22 mouse cellular contexts compared by ENCODE assay signal in genomic region chr13:73252022-73252421, GRCm38 (mm10). TPM values are rescaled to one million over a fixed set of nuclear protein-coding genes. Genes with fewer than 3 reads are reported as not detected.
A peak's percentile ranks its signal among the peaks of the same experiment; 100 is the strongest.
DNase-seq lines count a peak whose midpoint lies in the region; ATAC-seq and TF ChIP-seq lines count a peak whose summit lies in the region.
"Had no signal": no experiment of that assay in that cellular context is flagged by ENCODE, and none has a peak within 500 bp of the region (broad histone marks: within the 10 kb centered on the region; RNA-seq: fewer than 3 reads in every experiment).

No protein-coding gene starts in this region.

- H3K27ac ChIP-seq in heart, adult 2 months, result no peak overlapping the region
- H3K27ac ChIP-seq in liver, embryonic 14.5 days, result no peak overlapping the region
- H3K27ac ChIP-seq in liver, embryonic 12.5 days, result no peak overlapping the region
- no peak overlapping the region for H3K27ac ChIP-seq in ES-Bruce4 (ENCODE audit: insufficient read depth, low read length)
- H3K27ac ChIP-seq in intestine, postnatal 0 days (ENCODE audit: low read depth, low read length), result no peak overlapping the region
- H3K27ac ChIP-seq: embryonic facial prominence, embryonic 12.5 days; heart, embryonic 10.5 days; limb, embryonic 12.5 days; midbrain, embryonic 13.5 days had no signal

- H3K9ac ChIP-seq in heart, adult 2 months (ENCODE audit: low read depth, low read length), result no peak overlapping the region
- no peak overlapping the region for H3K9ac ChIP-seq in liver, embryonic 14.5 days (replicated peaks)
- H3K9ac ChIP-seq in liver, embryonic 12.5 days, result no peak overlapping the region
- no peak overlapping the region for H3K9ac ChIP-seq in ES-Bruce4 (ENCODE audit: low read depth, poor library complexity, severe bottlenecking)
- H3K9ac ChIP-seq in intestine, postnatal 0 days (ENCODE audit: low read depth, low read length), result no peak overlapping the region
- H3K9ac ChIP-seq: embryonic facial prominence, embryonic 12.5 days; limb, embryonic 12.5 days; midbrain, embryonic 13.5 days had no signal

- intact Hi-C loops in heart, adult 2 months (cut with DNase I), result no loop called here

- WGBS in heart, adult 2 months, result 61% methylated on average over 5 of the region's 5 CpGs
- 44% methylated on average over 5 of the region's 5 CpGs for WGBS in liver, embryonic 14.5 days (ENCODE audit: insufficient replicate concordance)
- 42% methylated on average over 5 of the region's 5 CpGs for WGBS in liver, embryonic 12.5 days (ENCODE audit: insufficient replicate concordance)
- 47% methylated on average over 5 of the region's 5 CpGs for WGBS in intestine, postnatal 0 days

- H3K4me3 ChIP-seq in heart, adult 2 months, result no peak overlapping the region
- no peak overlapping the region for H3K4me3 ChIP-seq in liver, embryonic 14.5 days (ENCODE audit: insufficient read depth in 1 of 2, low read depth in 2 of 2, low read length in 2 of 2)
- no peak overlapping the region for H3K4me3 ChIP-seq in liver, embryonic 12.5 days
- H3K4me3 ChIP-seq in ES-Bruce4 (ENCODE audit: low read depth, low read length), result no peak overlapping the region
- no peak overlapping the region for H3K4me3 ChIP-seq in intestine, postnatal 0 days (ENCODE audit: low read depth, low read length)
- H3K4me3 ChIP-seq: embryonic facial prominence, embryonic 12.5 days; heart, embryonic 10.5 days; limb, embryonic 12.5 days; midbrain, embryonic 13.5 days had no signal

- peak; percentile 12; the same call in 1 of the 2 replicates for TF ChIP-seq CTCF in heart, adult 2 months (IDR thresholded peaks at IDR 0.05)
- TF ChIP-seq CTCF in liver, embryonic 14.5 days (IDR thresholded peaks at IDR 0.05; ENCODE audit: low read depth), result peak; percentile 31
- peak; percentile 72 for TF ChIP-seq CTCF in ES-Bruce4 (IDR thresholded peaks at IDR 0.05; ENCODE audit: low read depth, low read length)
- peak; percentile 93 for TF ChIP-seq CTCF in intestine, postnatal 0 days (IDR thresholded peaks at IDR 0.05; ENCODE audit: low read depth)

- no peaks in the 10 kb centered on the region for H3K79me2 ChIP-seq in heart, adult 2 months (replicated peaks; ENCODE audit: control insufficient read depth, insufficient read depth, low read length)

- no peaks in the 10 kb centered on the region for H3K4me1 ChIP-seq in heart, adult 2 months (ENCODE audit: control insufficient read depth, insufficient read depth, low read length)
- no peaks in the 10 kb centered on the region for H3K4me1 ChIP-seq in liver, embryonic 14.5 days (replicated peaks; ENCODE audit: control insufficient read depth in 2 of 2, insufficient read depth in 2 of 2, low read length in 1 of 2)
- H3K4me1 ChIP-seq in liver, embryonic 12.5 days, result no peaks in the 10 kb centered on the region
- H3K4me1 ChIP-seq in ES-Bruce4 (ENCODE audit: control insufficient read depth, insufficient read depth, low read length), result no peaks in the 10 kb centered on the region
- H3K4me1 ChIP-seq in intestine, postnatal 0 days (replicated peaks; ENCODE audit: control insufficient read depth, insufficient read depth, low read length), result no peaks in the 10 kb centered on the region
- H3K4me1 ChIP-seq: embryonic facial prominence, embryonic 12.5 days; heart, embryonic 10.5 days; limb, embryonic 12.5 days; midbrain, embryonic 13.5 days had no signal

- H3K36me3 ChIP-seq in heart, adult 2 months (ENCODE audit: control insufficient read depth, insufficient read depth, low read length), result no peaks in the 10 kb centered on the region
- H3K36me3 ChIP-seq in liver, embryonic 14.5 days (replicated peaks; ENCODE audit: control insufficient read depth, insufficient read depth, low read depth), result no peaks in the 10 kb centered on the region
- no peaks in the 10 kb centered on the region for H3K36me3 ChIP-seq in liver, embryonic 12.5 days
- H3K36me3 ChIP-seq in ES-Bruce4 (ENCODE audit: control insufficient read depth, insufficient read depth, low read length, poor library complexity, severe bottlenecking), result no peaks in the 10 kb centered on the region
- H3K36me3 ChIP-seq in intestine, postnatal 0 days (ENCODE audit: control insufficient read depth, insufficient read depth), result no peaks in the 10 kb centered on the region
- H3K36me3 ChIP-seq: embryonic facial prominence, embryonic 12.5 days; heart, embryonic 10.5 days; limb, embryonic 12.5 days; midbrain, embryonic 13.5 days had no signal

- no peak for DNase-seq in heart, adult 2 months
- no peak for DNase-seq in heart, postnatal 4 days
- no peak for DNase-seq in liver, embryonic 14.5 days (ENCODE audit: low read depth in 3 of 3, low spot score in 3 of 3)
- no peak for DNase-seq in Muller cell, postnatal 12 days (ENCODE audit: inconsistent ontology term)
- DNase-seq: adrenal gland, adult 8-10 months; cerebellum, adult 11-12 months; gastrocnemius, postnatal 14 days; heart, postnatal 36 days; kidney, postnatal 14 days; lung, adult 2 months had no signal

- no peak for TF ChIP-seq POLR2A in heart, adult 2 months (IDR thresholded peaks at IDR 0.05; ENCODE audit: insufficient read depth, low read depth, low read length)
- TF ChIP-seq POLR2A in ES-Bruce4 (IDR thresholded peaks at IDR 0.05; ENCODE audit: insufficient read depth, low read length), result no peak

- no peak overlapping the region for H3K4me2 ChIP-seq in liver, embryonic 14.5 days (ENCODE audit: low read depth)
- H3K4me2 ChIP-seq in liver, embryonic 12.5 days, result no peak overlapping the region
- H3K4me2 ChIP-seq in intestine, postnatal 0 days (replicated peaks; ENCODE audit: low read depth), result 0 out of 2 replicates have a peak overlapping the region, but pooled peaks have one; percentile 27
- H3K4me2 ChIP-seq: embryonic facial prominence, embryonic 12.5 days; limb, embryonic 12.5 days; midbrain, embryonic 13.5 days had no signal

- ATAC-seq in liver, embryonic 14.5 days (ENCODE audit: insufficient read depth), result no peak
- no peak for ATAC-seq in liver, embryonic 12.5 days
- peak; percentile 81 for ATAC-seq in intestine, postnatal 0 days
- ATAC-seq: inflammation-experienced regulatory T-cells, adult 6 months; midbrain, embryonic 13.5 days had no signal

- no peaks in the 10 kb centered on the region for H3K9me3 ChIP-seq in liver, embryonic 14.5 days (ENCODE audit: control insufficient read depth, low read length)
- H3K9me3 ChIP-seq in liver, embryonic 12.5 days (replicated peaks), result no peaks in the 10 kb centered on the region
- no peaks in the 10 kb centered on the region for H3K9me3 ChIP-seq in ES-Bruce4 (replicated peaks; ENCODE audit: control insufficient read depth, insufficient read depth, low read length, poor library complexity, severe bottlenecking)
- no peaks in the 10 kb centered on the region for H3K9me3 ChIP-seq in intestine, postnatal 0 days (ENCODE audit: control insufficient read depth)
- H3K9me3 ChIP-seq: embryonic facial prominence, embryonic 12.5 days; heart, embryonic 10.5 days; limb, embryonic 12.5 days; midbrain, embryonic 13.5 days had no signal

- TF ChIP-seq EP300 in heart, adult 2 months (IDR thresholded peaks at IDR 0.05; ENCODE audit: insufficient read depth, low read depth, low read length), result no peak
- no peak for TF ChIP-seq EP300 in liver, embryonic 14.5 days (IDR thresholded peaks at IDR 0.05; ENCODE audit: low read depth)
- TF ChIP-seq EP300 in ES-Bruce4 (IDR thresholded peaks at IDR 0.05; ENCODE audit: insufficient read depth, low read depth, low read length), result no peak

- no peaks in the 10 kb centered on the region for H3K27me3 ChIP-seq in heart, adult 2 months (ENCODE audit: control insufficient read depth, insufficient read depth, low read length)
- H3K27me3 ChIP-seq in liver, embryonic 14.5 days (ENCODE audit: control insufficient read depth, insufficient read depth, low read length), result no peaks in the 10 kb centered on the region
- peaks cover 28% of the 10 kb centered on the region; the same call in 1 of the 2 replicates for H3K27me3 ChIP-seq in liver, embryonic 12.5 days (replicated peaks)
- H3K27me3 ChIP-seq in ES-Bruce4 (ENCODE audit: control insufficient read depth, insufficient read depth, low read length, poor library complexity, severe bottlenecking), result no peaks in the 10 kb centered on the region
- no peaks in the 10 kb centered on the region; the same call in 1 of the 2 replicates for H3K27me3 ChIP-seq in intestine, postnatal 0 days (replicated peaks; ENCODE audit: control insufficient read depth, insufficient read depth, low read length)

RNA-seq across cellular contexts. Expression of gene Irx4, which starts 8.3 kb away (rescaled TPM):
- total RNA-seq in heart, adult 2 months (2021), result 10 to 100 TPM; 26.5 to 30.9 TPM
- 15.6 and 19.8 TPM in 2 replicates for polyA plus RNA-seq in heart, adult 2 months (2012; rRNA removed)
- total RNA-seq in heart, postnatal 4 days (2021), result 10 to 100 TPM; 53.3 to 64.3 TPM
- not detected in 2 replicates for polyA plus RNA-seq in liver, embryonic 14.5 days (2012; rRNA removed)
- 0.05 TPM in 1 of 2 replicates, not detected in the other for polyA plus RNA-seq in liver, embryonic 14.5 days (2014; fragmentation: Nextera tagmentation; extraction: Ambion mirVana)
- 0.06 TPM in 1 of 2 replicates, not detected in the other for polyA plus RNA-seq in liver, embryonic 12.5 days (2016; fragmentation: Nextera tagmentation; extraction: Ambion mirVana)
- 0.49 and 0.65 TPM in 2 replicates for polyA plus RNA-seq in ES-Bruce4 (2011; ENCODE audit: insufficient read depth, insufficient read length, low read depth, missing spikeins)
- polyA plus RNA-seq in intestine, postnatal 0 days (2015; fragmentation: Nextera tagmentation; extraction: Ambion mirVana), result 0.27 and 0.38 TPM in 2 replicates
- total RNA-seq: gastrocnemius, postnatal 14 days; megakaryocyte progenitor cell, adult 5-6 weeks; MEL; neutrophil, adult 5-6 weeks had no signal
- polyA plus RNA-seq: C2C12; inflammation-experienced regulatory T-cells, adult 6 months; lung, adult 2 months had no signal

Comparison
In these comparisons a context has a peak if more than half of its experiments do, and no peak if none do; other contexts are left out.
1. CTCF ChIP-seq: peak in every context shown above with its lines; median percentile 93 in intestine, postnatal 0 days; 72 in ES-Bruce4; 31 in liver, embryonic 14.5 days; 12 in heart, adult 2 months.
2. RNA of gene Irx4, which starts 8.3 kb away (polyA plus RNA-seq): 15.6 to 19.8 TPM in heart, adult 2 months; 0.49 to 0.65 TPM in ES-Bruce4, 0.27 to 0.38 TPM in intestine, postnatal 0 days, 0.06 TPM in liver, embryonic 12.5 days and 0.05 TPM in liver, embryonic 14.5 days; every median in the first group is over 10 times any median in the second.